Mouse (Mus musculus): ENCODE measurements around the gene BC016579. TPM values are rescaled to one million over a fixed set of nuclear protein-coding genes. Genes with fewer than 3 reads are reported as not detected.

BC016579 gene
- total RNA-seq (2021) (under 1 TPM; 0.14 to 0.26 TPM), polyA plus RNA-seq (2012; rRNA removed) (not detected in 2 replicates)
- long read RNA-seq: 0 reads

GRCm38 (mm10) chr16:45653934-45654332 lies at the start of gene BC016579:
BC016579 (minus strand) TSS chr16:45654068.
- peak; percentile 19 for DNase-seq

DNA sequence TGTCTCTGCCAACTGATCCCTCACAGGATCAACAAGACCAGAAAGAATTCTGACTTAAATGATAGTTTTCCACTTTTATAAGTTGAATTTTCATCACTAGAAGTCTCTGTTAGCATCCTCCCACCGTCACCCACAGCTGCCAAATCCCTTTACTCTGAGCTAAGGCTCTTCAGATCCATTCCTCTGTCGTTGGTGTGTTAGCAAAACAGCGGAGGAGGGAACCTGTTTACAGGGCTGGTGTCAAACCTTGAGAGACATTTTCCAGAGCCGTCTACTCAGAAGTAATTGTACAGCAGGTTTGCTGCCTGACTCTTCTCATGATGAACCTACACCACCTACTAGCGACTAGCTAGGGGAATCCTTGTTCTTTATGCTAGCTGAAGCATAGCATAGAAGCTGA lies 45.4 kb upstream of the BC016579 start:
- DNase-seq: no peak

GRCm38 (mm10) chr16:45697996-45698395 lies 44.1 kb upstream of the BC016579 start:
- peak; percentile 15 for DNase-seq

DNA sequence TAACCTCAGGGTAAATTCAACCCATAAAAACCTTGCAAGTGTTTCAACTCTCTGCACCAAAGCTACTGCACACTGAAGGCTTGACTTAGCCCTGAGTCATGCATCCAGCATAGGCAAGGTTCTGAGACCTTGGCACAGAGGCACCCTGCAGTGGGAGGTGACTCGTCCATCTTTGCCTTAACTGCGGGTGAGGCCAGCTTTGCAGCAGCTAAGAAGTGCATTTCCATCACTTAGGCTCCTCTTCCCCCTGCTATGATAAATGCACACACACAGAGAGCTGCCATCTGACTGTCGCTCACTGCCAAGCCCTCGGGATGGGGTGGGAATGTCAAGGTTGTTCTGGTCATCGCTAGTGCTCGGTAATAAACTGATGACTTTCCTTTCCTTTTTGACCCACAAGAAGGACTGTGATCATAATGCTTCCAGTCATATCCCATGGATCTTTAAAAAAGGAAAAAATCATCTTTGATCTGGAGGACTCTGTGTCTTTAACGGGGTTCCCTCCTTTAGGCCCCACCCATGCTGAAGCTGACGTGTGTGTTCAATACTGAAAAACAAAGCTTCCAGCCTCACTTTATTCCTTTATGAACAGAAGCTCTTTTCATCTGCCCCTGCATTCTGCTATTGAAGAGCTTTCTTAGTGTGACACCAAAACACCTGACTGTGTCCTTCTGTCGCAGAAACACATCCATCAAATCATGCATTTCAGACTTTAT lies 41.7 kb upstream of the BC016579 start:
- DNase-seq: peak; percentile 74

- DNase-seq: no peak
These were observed 39.7 kb upstream of the BC016579 start, which contains the start of gene Tmprss7 for GRCm38 (mm10) chr16:45693558-45693957. Tmprss7 (minus strand) TSS chr16:45693658.

DNA sequence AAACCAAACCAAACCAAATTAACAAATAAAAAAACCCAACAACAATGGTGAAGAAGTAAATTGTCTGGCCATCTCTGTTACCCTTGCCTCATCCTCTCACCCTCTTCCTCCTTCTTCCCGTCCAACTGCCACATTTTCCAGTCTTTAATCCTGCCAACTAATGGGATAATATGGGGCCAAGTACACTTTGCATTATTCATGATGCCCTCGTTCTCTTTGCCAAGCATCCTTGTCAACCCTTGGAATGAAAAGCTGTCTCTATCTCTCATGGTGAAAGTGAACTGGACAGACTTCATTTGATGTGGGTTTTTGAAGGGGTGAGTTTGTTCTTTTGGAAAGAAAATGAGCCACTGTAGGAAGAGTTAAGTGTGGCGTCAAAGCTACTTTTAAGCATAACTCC lies 39.0 kb upstream of the BC016579 start:
- no peak for DNase-seq

GRCm38 (mm10) chr16:45690178-45690577 lies 36.3 kb upstream of the BC016579 start:
- DNase-seq: no peak

GRCm38 (mm10) chr16:45686833-45687232 lies 33.0 kb upstream of the BC016579 start:
- DNase-seq: no peak

DNA sequence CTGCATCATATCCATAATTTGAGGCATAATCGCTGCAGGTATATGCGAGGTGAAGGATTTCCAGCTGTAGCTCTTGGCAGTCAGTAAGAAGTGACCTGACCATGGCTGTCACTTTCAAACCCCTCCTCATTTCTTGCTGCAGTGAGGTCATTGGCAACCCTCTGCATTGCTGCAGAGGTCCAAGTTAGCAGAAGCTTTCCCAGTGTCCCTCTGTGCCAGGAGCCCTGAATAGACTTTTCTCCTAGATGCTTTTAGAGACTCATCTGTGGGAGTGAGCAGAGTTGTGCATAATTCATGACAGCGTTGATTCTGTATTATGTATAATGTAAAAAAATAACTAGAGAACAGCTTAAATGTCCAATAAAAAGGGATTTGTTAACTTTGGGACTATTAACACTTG lies 31.4 kb upstream of the BC016579 start:
- no peak for DNase-seq

GRCm38 (mm10) chr16:45684815-45685214 lies 30.9 kb upstream of the BC016579 start:
- peak; percentile 68 for DNase-seq

DNA sequence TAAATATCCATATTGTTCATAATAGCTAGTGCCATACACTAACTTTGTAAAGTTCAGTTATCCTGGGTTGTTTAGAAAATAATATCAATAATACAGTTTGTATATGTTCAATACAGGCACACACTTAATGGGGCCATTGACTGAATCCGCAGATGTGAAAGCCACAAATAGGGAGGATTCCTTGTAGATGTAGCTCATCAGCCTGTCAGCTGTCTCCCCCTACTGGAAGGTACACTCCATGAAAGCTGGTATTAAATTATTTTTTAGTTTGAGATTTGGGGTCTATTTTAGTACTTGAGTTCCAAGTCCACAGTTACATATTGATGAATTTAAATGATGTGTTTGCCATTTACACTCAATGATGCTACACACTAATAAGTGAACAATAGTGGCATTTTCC lies 22.6 kb upstream of the BC016579 start:
- DNase-seq: peak; percentile 21

GRCm38 (mm10) chr16:45670005-45670404 lies 16.1 kb upstream of the BC016579 start:
- DNase-seq: peak; percentile 58

DNA sequence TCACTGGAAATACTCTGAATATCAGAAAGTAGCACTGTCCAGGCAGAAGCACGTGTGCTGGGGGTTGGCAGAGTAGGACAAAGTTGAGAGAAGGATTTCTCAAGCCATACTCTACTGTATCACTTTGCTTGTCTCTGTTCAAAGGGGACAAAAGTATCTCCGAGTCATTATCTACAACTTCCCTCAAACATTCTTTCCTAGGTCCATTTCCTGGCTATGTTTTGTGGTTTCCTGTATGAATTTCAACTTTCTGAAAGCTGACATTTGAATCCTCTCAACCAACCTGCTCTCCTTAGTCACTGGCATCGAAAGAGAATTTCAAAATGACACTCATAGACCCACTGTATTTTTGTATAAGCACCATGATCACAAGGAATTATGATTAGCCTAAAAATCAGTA lies 14.3 kb upstream of the BC016579 start:
- no peak for DNase-seq

GRCm38 (mm10) chr16:45666136-45666535 lies 12.3 kb upstream of the BC016579 start:
- DNase-seq: no peak

- DNase-seq: no peak
These were observed 8.5 kb upstream of the BC016579 start for GRCm38 (mm10) chr16:45662381-45662780.

DNA sequence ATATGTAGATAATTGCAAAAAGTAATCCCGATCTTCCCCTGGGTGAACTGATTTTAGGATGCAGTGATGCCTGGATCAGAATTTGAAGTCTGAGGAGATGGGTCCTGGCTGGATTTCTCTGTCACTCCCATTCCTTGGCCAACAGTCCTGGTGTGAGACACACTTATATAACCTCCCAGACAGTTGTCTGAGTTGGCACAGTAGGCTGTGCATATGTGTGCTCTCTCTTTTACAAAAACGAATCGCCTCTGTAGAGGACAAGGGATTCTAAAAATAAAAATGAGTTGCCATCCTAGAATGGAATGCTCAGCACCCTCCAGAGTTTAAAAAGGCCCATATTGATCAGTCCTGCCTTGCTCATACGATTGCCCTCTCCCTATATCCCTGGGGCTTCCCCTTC lies 5.7 kb upstream of the BC016579 start:
- DNase-seq: no peak

DNA sequence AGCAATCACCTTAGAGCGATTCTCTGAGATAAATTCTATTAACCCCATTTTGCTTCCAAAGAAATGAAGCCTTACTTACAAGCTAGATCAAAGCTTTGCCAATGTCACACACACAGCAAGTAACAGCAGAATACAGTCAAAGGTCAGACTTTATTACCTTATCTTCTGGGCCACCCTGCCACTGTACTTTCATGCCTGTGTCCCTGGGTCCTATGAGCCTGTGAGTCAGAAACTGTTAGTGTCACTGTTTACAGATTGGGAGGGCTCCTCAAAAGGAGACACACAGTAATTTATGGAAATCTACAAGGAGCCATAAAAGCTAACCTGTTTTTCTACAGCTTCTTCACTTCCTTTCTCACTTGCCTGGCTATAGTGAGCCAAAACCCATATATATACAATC lies 4.4 kb upstream of the BC016579 start:
- no peak for DNase-seq

DNA sequence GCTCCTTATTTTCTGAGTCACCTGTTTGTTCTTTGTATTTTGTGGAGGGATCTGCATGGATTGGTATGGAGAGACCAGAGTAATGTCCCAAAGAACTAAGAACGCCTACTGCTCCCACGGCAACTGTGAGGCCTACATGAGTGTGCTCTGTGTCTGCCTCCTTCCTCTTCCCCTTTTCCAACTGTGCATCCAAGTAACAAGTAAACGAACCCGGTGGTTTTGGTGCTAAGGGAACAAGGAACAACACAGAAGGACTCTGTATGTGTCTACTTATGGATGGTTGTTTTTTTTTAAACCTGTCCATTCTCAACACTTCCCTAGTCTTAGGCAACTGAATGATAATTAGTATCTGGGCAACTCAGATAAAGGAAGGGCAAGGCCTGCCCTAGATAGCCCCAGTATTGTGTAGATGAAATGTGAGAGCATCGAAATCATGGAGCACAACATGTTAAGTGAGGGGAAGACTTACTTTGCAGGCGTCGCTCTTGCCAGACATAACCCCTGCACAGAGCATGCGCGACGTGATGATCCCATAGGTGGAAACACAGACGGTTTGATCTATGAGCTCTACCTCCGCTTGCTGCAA lies 3.8 kb upstream of the BC016579 start:
- DNase-seq: no peak

- no peak for DNase-seq
These were observed 597 bp upstream of the BC016579 start for GRCm38 (mm10) chr16:45654465-45654864.

- no peak for DNase-seq
These were observed 597 bp downstream of the BC016579 start for GRCm38 (mm10) chr16:45653009-45653933.

DNA sequence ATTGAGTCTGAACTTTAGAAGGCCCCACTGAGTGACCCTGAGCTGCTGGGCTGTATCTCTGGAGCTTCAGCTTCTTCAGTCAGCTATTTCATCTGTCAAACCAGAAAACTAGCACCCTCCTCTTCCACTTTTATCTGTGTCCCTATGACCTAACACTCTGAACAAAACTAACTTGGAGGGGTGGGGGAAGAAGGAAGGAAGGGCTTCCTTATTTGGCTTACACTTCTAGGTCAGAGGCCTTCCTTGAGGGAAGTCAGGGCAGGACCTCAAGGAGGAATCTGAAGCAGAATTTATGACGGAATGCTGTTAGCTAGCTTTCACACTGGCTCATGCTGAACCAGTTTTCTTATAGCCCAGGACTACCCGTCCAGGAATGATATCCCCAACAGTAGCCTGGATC lies 2.4 kb downstream of the BC016579 start:
- DNase-seq: no peak

- peak; percentile 82 for DNase-seq
These were observed 9.5 kb downstream of the BC016579 start for GRCm38 (mm10) chr16:45644380-45644779.

GRCm38 (mm10) chr16:45643944-45644343 lies 9.9 kb downstream of the BC016579 start:
- DNase-seq: no peak
